Mouse (Mus musculus) heart, embryonic 16.5 days (tissue): ENCODE data around the gene Glb1l3. TPM values are rescaled to one million over a fixed set of nuclear protein-coding genes. Genes with fewer than 3 reads are reported as not detected.
"Not testable (repeated sequence)": the region's sequence is repeated elsewhere in the genome, so short reads cannot be mapped to it uniquely, and the experiment has no call there.

Source experiments
- ATAC-seq: fragments of 200-750 bp; cut with Nextera tagmentation; replicated peaks from 2 replicates; pipeline ENCODE4 v1.8.0; 2017; ENCODE audit warnings: moderate number of reproducible peaks; ENCODE audit not compliant: insufficient read depth, low FRiP score; ENCODE audit errors: extremely low read depth
- H3K27ac ChIP-seq: fragments of 300-500 bp; sonication (generic); 2 replicates; pipeline ENCODE4 v1.5.1; 2014; ENCODE audit warnings: mild to moderate bottlenecking, low read length, control low read depth, moderate library complexity
- H3K27me3 ChIP-seq: fragments of 300-500 bp; sonication (generic); 2 replicates; pipeline ENCODE4 v1.6.1; 2014; ENCODE audit warnings: low read length, mixed read lengths; ENCODE audit not compliant: control insufficient read depth, insufficient read depth
- H3K36me3 ChIP-seq: fragments of 300-500 bp; sonication (generic); 2 replicates; pipeline ENCODE4 v1.6.1; 2014; ENCODE audit not compliant: control insufficient read depth, insufficient read depth
- H3K4me1 ChIP-seq: fragments of 300-500 bp; sonication (generic); 2 replicates; pipeline ENCODE4 v1.6.1; 2014; ENCODE audit warnings: low read length, mixed read lengths; ENCODE audit not compliant: control insufficient read depth, insufficient read depth
- H3K4me2 ChIP-seq: fragments of 300-500 bp; sonication (generic); 2 replicates; pipeline ENCODE4 v1.6.1; 2014; ENCODE audit warnings: low read depth, mild to moderate bottlenecking, control low read depth, low read length
- H3K4me3 ChIP-seq: fragments of 300-500 bp; sonication (generic); 2 replicates; pipeline ENCODE4 v1.5.1; 2014; ENCODE audit warnings: mild to moderate bottlenecking, control low read depth, low read length
- H3K9ac ChIP-seq: fragments of 300-500 bp; sonication (generic); 2 replicates; pipeline ENCODE4 v1.6.1; 2014; ENCODE audit warnings: low read length, control low read depth
- H3K9me3 ChIP-seq: fragments of 300-500 bp; sonication (generic); replicated peaks from 2 replicates; pipeline ENCODE4 v1.6.1; 2016; ENCODE audit warnings: low read length; ENCODE audit not compliant: control insufficient read depth
- WGBS: fragments of 180-500 bp; shearing (Covaris S2); extraction: QIAGEN DNeasy Blood & Tissue Kit; methylation state at CpG from one replicate; pipeline ENCODE4 v1.1.7; 2014; 5-methylcytosine and 5-hydroxymethylcytosine counted together
- polyA plus RNA-seq: library from polyadenylated mRNA; unstranded; fragments of >200 nt; fragmentation: Nextera tagmentation; extraction: Ambion mirVana; gene quantifications from 2 replicates; pipeline ENCODE4 v1.2.1, GENCODE M21; 2015

The Glb1l3 gene
- not detected in 2 replicates for polyA plus RNA-seq

DNA sequence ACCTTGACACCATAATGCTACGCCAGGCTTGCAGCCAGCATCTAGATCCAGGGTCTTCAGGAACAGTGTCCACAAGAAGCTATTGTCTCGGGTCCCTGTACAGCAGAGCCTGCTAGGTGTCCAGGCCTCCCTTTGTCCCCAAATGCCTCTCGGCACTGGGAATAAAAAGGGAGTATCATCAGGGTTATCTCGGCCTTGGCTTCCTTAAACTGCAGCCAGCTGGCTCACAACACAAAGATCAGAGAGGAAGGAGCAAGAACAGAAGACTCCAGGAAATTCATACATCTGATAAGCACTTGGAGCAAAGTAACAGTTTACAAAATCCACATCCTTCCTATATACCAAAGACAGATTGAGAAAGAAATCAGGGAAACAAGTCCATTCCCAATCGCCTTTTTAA is at the start of gene Glb1l3:
TSS of gene Glb1l3 (minus strand) at position 140 of the 400 bp plus-strand sequence.
- Histone ChIP-seq H3K36me3 (no peaks in the 10 kb centered on the region), H3K4me2 (no peak within 1 kb of the TSS), H3K4me3 (no peak within 1 kb of the TSS), H3K27me3 (no peaks in the 10 kb centered on the region), H3K9ac (no peak within 1 kb of the TSS), H3K9me3 (no peaks in the 10 kb centered on the region), H3K4me1 (no peaks in the 10 kb centered on the region), H3K27ac (no peak within 1 kb of the TSS)
- ATAC-seq: no peak
- WGBS: 54% methylated on average over 5 of the region's 5 CpGs

DNA sequence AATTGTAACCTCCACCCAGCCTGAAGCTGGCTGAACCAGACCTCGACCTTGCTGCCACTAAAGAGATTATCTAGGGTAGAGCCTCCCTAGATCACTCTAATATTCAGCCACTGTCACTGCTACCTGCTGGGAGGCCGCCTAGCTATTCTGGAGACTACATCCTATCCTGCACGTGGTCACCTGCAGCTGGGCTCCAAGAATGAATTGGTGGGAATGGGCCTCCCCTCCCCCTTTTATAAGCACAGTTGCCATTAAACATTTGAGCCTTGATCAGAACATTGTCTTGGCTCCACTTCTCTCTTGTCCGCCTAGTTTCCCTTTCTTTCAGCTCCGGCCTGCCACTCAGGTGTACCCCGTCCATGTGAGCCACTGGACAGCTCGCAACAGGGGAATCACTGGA is 9.2 kb upstream of the Glb1l3 start:
- not testable (repeated sequence) for H3K36me3 ChIP-seq, H3K27me3 ChIP-seq, ATAC-seq, H3K9me3 ChIP-seq, H3K4me2 ChIP-seq, H3K9ac ChIP-seq, H3K4me1 ChIP-seq, H3K27ac ChIP-seq, H3K4me3 ChIP-seq
- WGBS: 71% methylated on average over 7 of the region's 7 CpGs

DNA sequence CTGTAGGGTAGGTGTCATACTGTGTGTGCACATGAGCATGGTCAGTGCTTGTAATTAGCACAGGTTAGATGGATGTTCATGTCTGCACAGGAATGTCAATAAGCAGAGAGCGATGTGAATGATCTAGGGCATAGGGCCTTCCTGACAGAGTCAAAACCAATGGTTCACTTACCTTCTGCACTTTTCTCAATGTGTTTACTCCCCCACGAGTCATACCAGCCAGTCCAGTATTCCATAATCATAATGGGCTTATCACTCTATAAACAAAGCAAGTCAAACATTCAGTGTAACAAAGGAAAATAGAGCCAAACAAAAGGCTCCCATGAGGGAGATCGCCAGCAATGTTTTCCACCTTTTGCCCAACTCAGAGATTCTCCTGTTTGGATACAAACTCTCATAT is 29.6 kb downstream of the Glb1l3 start:
- no peak overlapping the region for H3K9ac ChIP-seq
- H3K9me3 ChIP-seq: no peaks in the 10 kb centered on the region
- WGBS: 68% methylated on average over 3 of the region's 3 CpGs
- no peak overlapping the region for H3K4me3 ChIP-seq
- no peaks in the 10 kb centered on the region for H3K27me3 ChIP-seq
- no peak overlapping the region for H3K4me2 ChIP-seq
- no peaks in the 10 kb centered on the region for H3K36me3 ChIP-seq
- no peak overlapping the region for H3K27ac ChIP-seq
- no peak for ATAC-seq
- no peaks in the 10 kb centered on the region for H3K4me1 ChIP-seq

GRCm38 (mm10) chr9:26819942-26820341 is 40.7 kb downstream of the Glb1l3 start:
- Histone ChIP-seq H3K4me3 (no peak overlapping the region), H3K27ac (no peak overlapping the region), H3K4me2 (no peak overlapping the region), H3K9me3 (no peaks in the 10 kb centered on the region), H3K27me3 (no peaks in the 10 kb centered on the region), H3K4me1 (no peaks in the 10 kb centered on the region), H3K36me3 (no peaks in the 10 kb centered on the region), H3K9ac (no peak overlapping the region)
- ATAC-seq: no peak
- 42% methylated on average over 1 of the region's 1 CpGs for WGBS

DNA sequence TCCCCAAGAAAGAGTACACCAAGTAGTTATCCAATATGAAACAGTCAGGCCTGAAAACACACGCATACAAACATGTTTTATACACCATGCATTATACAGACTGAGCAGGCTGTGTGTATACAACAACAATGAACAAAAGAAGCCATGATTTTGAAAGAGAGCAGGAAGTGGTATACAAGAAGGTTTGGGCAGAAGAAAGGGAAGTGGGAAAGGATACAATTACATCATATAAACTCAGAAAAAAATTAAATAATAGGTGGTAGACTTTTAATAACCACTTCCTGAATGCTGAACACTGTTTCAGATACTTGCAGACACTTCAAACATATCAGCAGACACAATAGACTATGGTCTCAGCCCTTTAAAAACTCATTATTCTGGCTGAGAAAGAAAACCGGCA is 52.0 kb downstream of the Glb1l3 start:
- no peak overlapping the region for H3K27ac ChIP-seq
- WGBS: 76% methylated on average over 2 of the region's 2 CpGs
- H3K27me3 ChIP-seq: no peaks in the 10 kb centered on the region
- H3K9me3 ChIP-seq: no peaks in the 10 kb centered on the region
- no peak overlapping the region for H3K4me2 ChIP-seq
- H3K36me3 ChIP-seq: no peaks in the 10 kb centered on the region
- no peak overlapping the region for H3K4me3 ChIP-seq
- peaks cover 5% of the 10 kb centered on the region for H3K4me1 ChIP-seq
- H3K9ac ChIP-seq: no peak overlapping the region
- no peak for ATAC-seq

DNA sequence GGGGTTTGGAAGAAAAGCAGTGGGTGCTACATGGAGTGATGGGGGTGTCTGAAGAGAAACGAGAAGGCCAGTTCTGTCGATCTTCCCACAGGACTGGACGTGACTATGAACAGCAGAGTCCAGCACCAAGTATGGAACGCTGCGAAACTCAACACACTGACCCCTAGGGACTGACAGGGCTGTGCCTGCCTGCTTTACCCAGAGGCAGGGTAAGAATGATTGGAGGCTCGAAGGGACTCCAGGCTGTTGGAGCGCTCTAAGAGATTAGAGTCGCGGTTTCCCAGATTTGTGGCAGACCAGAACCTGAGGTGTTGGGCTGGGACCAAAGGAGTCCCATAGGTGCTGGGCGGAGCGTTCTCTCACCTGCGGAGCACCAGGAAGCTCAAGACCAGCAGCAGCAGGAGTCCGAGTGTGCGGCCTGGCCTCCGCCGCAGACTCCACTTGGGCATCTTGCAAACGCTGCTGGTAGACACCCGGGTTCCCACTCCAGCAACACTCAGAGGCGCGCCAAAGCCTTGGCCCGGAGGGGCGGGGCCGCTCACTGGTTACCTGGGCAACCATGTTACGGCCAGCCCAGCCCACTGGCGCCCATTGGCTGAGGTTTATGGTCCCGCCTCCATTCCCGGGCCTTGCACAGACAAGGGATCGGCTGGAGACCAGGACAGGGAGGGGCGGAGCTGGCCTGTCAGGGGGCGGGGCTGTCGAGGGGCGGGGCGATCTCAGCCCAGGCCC is 54.6 kb downstream of the Glb1l3 start, which contains the start of gene Glb1l2:
TSS of gene Glb1l2 (minus strand) at position 534 of the 732 bp plus-strand sequence.
- peak; percentile 100 for ATAC-seq
- Histone ChIP-seq H3K27ac (peak within 1 kb of the TSS; percentile 65), H3K4me1 (peaks cover 5% of the 10 kb centered on the region), H3K36me3 (no peaks in the 10 kb centered on the region), H3K9ac (peak within 1 kb of the TSS; percentile 66), H3K4me3 (peak within 1 kb of the TSS; percentile 63), H3K9me3 (no peaks in the 10 kb centered on the region), H3K4me2 (peak within 1 kb of the TSS; percentile 92), H3K27me3 (no peaks in the 10 kb centered on the region)
- WGBS: under 1% methylated on average over 33 of the region's 33 CpGs

GRCm38 (mm10) chr9:26804321-26804720 is 56.4 kb downstream of the Glb1l3 start:
- no peaks in the 10 kb centered on the region for H3K36me3 ChIP-seq
- H3K4me2 ChIP-seq: no peak overlapping the region
- no peaks in the 10 kb centered on the region for H3K27me3 ChIP-seq
- H3K4me1 ChIP-seq: peaks cover 5% of the 10 kb centered on the region
- H3K9ac ChIP-seq: no peak overlapping the region
- H3K4me3 ChIP-seq: no peak overlapping the region
- ATAC-seq: no peak
- H3K9me3 ChIP-seq: no peaks in the 10 kb centered on the region
- H3K27ac ChIP-seq: no peak overlapping the region

GRCm38 (mm10) chr9:26800357-26800756 is 60.3 kb downstream of the Glb1l3 start:
- Histone ChIP-seq H3K27me3 (no peaks in the 10 kb centered on the region), H3K4me1 (0 out of 2 replicates have a peak, but pooled peaks cover under 1% of the 10 kb centered on the region), H3K4me3 (no peak overlapping the region), H3K36me3 (no peaks in the 10 kb centered on the region), H3K27ac (no peak overlapping the region), H3K9me3 (no peaks in the 10 kb centered on the region), H3K4me2 (no peak overlapping the region), H3K9ac (no peak overlapping the region)
- ATAC-seq: no peak
- 91% methylated on average over 2 of the region's 2 CpGs for WGBS

DNA sequence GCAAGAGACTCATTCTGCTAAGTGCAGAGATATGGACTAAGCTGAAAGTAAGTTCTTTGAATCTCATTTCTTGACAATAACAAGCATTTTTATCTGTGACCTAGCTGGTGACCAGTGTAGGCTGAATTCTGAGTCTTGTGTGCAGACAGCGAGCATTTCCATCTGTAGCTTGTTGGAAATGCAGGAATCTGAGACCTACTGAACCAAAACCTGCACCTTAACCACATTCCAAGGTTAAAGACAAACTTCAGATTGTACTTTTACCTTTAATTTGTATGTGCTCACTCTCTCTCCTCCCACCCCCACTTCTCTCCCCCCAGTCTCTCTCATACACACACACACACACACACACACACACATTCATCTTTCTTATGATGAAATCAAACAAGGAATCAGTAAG is 62.0 kb downstream of the Glb1l3 start:
- WGBS: 63% methylated on average over 1 of the region's 1 CpGs
- Histone ChIP-seq H3K4me2 (no peak overlapping the region), H3K4me1 (no peaks in the 10 kb centered on the region), H3K9me3 (no peaks in the 10 kb centered on the region), H3K36me3 (no peaks in the 10 kb centered on the region), H3K9ac (no peak overlapping the region), H3K27ac (no peak overlapping the region), H3K27me3 (no peaks in the 10 kb centered on the region), H3K4me3 (no peak overlapping the region)
- ATAC-seq: no peak
